Mouse (Mus musculus) neutrophil, adult 5-6 weeks (primary cell): ENCODE measurements around the gene Actl11. TPM values are rescaled to one million over a fixed set of nuclear protein-coding genes. Genes with fewer than 3 reads are reported as not detected.
A peak's percentile ranks its signal among the peaks of the same experiment; 100 is the strongest.

Experiments
- ATAC-seq: fragments of 151-379, 151-347 bp; 2 replicates; pipeline ENCODE4 v1.8.0; 2017; ENCODE audit warnings: mild to moderate bottlenecking, moderate TSS enrichment; ENCODE audit not compliant: insufficient number of reproducible peaks, poor library complexity, low FRiP score, severe bottlenecking; ENCODE audit errors: extremely low read depth
- total RNA-seq: library from RNA; stranded (forward); fragments of 200-1000 nt; gene quantifications from 2 replicates; pipeline ENCODE4 v1.2.3, GENCODE M21; 2017

The Actl11 gene
- total RNA-seq, 1 experiment from 2014 or later = not detected

GRCm38 (mm10) chr9:107955613-107956289 lies 27.5 kb downstream of the Actl11 start:
- no peak for ATAC-seq

- no peak for ATAC-seq
These were observed 28.9 kb downstream of the Actl11 start for GRCm38 (mm10) chr9:107957141-107957540.

- ATAC-seq = no peak
These were observed 31.6 kb downstream of the Actl11 start for GRCm38 (mm10) chr9:107959896-107960295.

GRCm38 (mm10) chr9:107960928-107961327 lies 32.7 kb downstream of the Actl11 start:
- no peak for ATAC-seq

- ATAC-seq = no peak
These were observed 33.1 kb downstream of the Actl11 start for GRCm38 (mm10) chr9:107961351-107961762.

- no peak for ATAC-seq
These were observed 33.6 kb downstream of the Actl11 start for GRCm38 (mm10) chr9:107961881-107962280.

- no peak for ATAC-seq
These were observed 34.6 kb downstream of the Actl11 start for GRCm38 (mm10) chr9:107962916-107963315.

GRCm38 (mm10) chr9:107963700-107964099 lies 35.4 kb downstream of the Actl11 start:
- ATAC-seq = peak; percentile 61

- ATAC-seq = no peak
These were observed 36.4 kb downstream of the Actl11 start for GRCm38 (mm10) chr9:107964681-107965080.

GRCm38 (mm10) chr9:107966676-107967075 lies 38.4 kb downstream of the Actl11 start:
- ATAC-seq = no peak

GRCm38 (mm10) chr9:107967437-107967836 lies 39.2 kb downstream of the Actl11 start:
- ATAC-seq = no peak

GRCm38 (mm10) chr9:107968531-107968930 lies 40.3 kb downstream of the Actl11 start:
- ATAC-seq = no peak

- no peak for ATAC-seq
These were observed 42.0 kb downstream of the Actl11 start for GRCm38 (mm10) chr9:107970311-107970710.

- no peak for ATAC-seq
These were observed 43.6 kb downstream of the Actl11 start for GRCm38 (mm10) chr9:107971690-107972541.

GRCm38 (mm10) chr9:107974491-107975171 lies 46.4 kb downstream of the Actl11 start:
- ATAC-seq = no peak

GRCm38 (mm10) chr9:107975399-107976386 lies 47.4 kb downstream of the Actl11 start, which contains the start of gene Uba7:
Uba7 (plus strand) TSS chr9:107975505.
- ATAC-seq = peak; percentile 77

GRCm38 (mm10) chr9:107978815-107979214 lies 50.5 kb downstream of the Actl11 start:
- ATAC-seq = no peak
